Mouse (Mus musculus): ENCODE data around the gene Spsb1. TPM values are rescaled to one million over a fixed set of nuclear protein-coding genes. Genes with fewer than 3 reads are reported as not detected.

Gene Spsb1
- polyA plus RNA-seq, 1 experiment from 2014 or later = 7.5 TPM

DNA sequence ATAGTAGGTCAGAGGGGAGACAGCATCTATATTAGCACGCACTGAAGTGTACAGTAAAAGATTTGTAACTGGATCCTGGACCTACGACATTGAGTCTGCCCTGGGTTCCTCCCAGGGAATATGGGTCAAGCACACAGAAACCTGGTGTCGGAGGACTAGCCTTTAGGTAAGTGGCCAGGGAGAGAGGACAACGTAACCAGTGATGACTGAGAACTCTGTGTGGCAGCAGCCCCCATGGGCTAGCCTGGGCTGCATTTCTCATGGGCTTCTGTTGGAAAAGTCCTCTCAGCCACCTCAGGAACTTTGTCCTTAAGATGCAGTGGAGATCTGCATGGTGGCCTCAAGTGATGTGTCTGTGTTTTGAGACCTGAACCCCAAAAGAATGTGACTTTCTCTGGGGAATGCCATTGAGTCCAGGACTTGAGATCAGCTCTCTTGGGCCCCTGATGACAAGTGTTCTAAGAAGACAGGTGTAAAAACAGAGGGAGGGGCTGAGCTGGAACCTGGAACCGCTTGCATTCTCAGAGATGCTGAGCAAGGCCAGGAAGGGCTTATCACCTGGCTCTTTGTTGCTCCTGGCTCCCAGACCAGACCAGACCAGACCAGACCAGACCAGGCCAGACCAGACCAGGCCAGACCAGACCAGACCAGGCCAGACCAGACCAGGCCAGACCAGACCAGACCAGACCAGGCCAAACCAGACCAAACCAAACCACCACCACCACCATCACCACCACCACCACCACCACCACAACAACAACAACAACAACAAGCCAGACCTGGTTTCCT, 63.5 kb downstream of the Spsb1 start:
- no peak overlapping the region for H3K4me2 ChIP-seq
- H3K9ac ChIP-seq (ENCODE audit: low read length) = no peak overlapping the region
- no peak for ATAC-seq (ENCODE audit: low FRiP score)
- no peak for DNase-seq (ENCODE audit: low spot score, missing footprints)
- H3K4me1 ChIP-seq (ENCODE audit: control insufficient read depth, insufficient read depth, low read length) = peaks cover 2% of the 10 kb centered on the region; the same call in 1 of the 2 replicates
- H3K27ac ChIP-seq (ENCODE audit: low read depth, low read length) = no peak overlapping the region
- WGBS = 95% methylated on average over 5 of the region's 5 CpGs
- no peak overlapping the region for H3K4me3 ChIP-seq (ENCODE audit: low read depth, low read length)
- H3K27me3 ChIP-seq (ENCODE audit: control insufficient read depth, insufficient read depth, low read length) = no peaks in the 10 kb centered on the region
- no peaks in the 10 kb centered on the region for H3K9me3 ChIP-seq (ENCODE audit: control insufficient read depth, low read length)
- H3K36me3 ChIP-seq (ENCODE audit: control insufficient read depth, insufficient read depth, low read length) = no peaks in the 10 kb centered on the region

DNA sequence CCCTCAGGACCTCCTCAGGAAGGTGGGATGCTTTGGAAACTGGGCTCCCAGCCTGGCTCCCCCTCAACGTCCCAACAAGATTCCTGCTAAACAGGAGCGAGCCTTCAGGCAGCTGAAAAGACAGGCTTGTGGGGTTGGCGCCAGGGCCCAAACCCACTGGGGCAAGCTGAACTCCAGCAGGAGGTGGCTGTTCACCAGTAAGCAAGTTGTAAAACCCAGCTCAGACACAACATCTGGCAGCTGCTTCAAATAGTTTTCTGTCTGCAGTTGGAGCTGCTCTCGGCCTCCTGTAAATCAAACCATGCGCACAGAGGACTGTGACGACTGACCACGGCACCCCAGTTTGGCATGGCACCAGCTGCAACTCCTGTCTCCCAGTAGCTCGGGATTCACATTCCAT, 64.3 kb downstream of the Spsb1 start:
- no peak overlapping the region for H3K9ac ChIP-seq (ENCODE audit: low read length)
- 82% methylated on average over 8 of the region's 8 CpGs for WGBS
- H3K36me3 ChIP-seq (ENCODE audit: control insufficient read depth, insufficient read depth, low read length) = no peaks in the 10 kb centered on the region
- ATAC-seq (ENCODE audit: low FRiP score) = no peak
- H3K4me2 ChIP-seq = no peak overlapping the region
- DNase-seq (ENCODE audit: low spot score, missing footprints) = no peak
- H3K4me3 ChIP-seq (ENCODE audit: low read depth, low read length) = no peak overlapping the region
- H3K27me3 ChIP-seq (ENCODE audit: control insufficient read depth, insufficient read depth, low read length) = no peaks in the 10 kb centered on the region
- peaks cover 2% of the 10 kb centered on the region; the same call in 1 of the 2 replicates for H3K4me1 ChIP-seq (ENCODE audit: control insufficient read depth, insufficient read depth, low read length)
- no peak overlapping the region for H3K27ac ChIP-seq (ENCODE audit: low read depth, low read length)
- H3K9me3 ChIP-seq (ENCODE audit: control insufficient read depth, low read length) = no peaks in the 10 kb centered on the region

DNA sequence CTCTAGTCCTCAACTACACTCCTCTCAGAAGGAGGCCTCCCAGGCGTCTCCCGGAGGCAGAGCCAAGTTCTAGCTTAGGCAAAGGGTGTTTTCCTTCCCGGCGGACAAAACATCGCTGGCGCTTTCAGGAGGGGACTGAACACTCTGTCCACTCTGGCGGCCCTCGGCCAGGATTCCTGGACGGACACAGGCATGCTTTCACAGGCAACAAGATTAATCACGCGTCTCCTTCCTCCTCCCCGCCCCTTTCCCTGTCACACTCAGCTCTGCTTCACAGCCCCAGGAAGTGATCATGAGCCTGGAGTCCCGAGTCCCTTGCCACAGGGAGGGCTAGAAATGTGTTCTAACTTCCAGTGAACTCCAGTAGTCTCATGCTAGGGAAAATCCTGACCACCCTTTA, 65.0 kb downstream of the Spsb1 start:
- no peak for DNase-seq (ENCODE audit: low spot score, missing footprints)
- Histone ChIP-seq H3K27ac (ENCODE audit: low read depth, low read length) (no peak overlapping the region), H3K4me1 (ENCODE audit: control insufficient read depth, insufficient read depth, low read length) (no peaks in the 10 kb centered on the region), H3K4me3 (ENCODE audit: low read depth, low read length) (no peak overlapping the region), H3K27me3 (ENCODE audit: control insufficient read depth, insufficient read depth, low read length) (no peaks in the 10 kb centered on the region), H3K9me3 (ENCODE audit: control insufficient read depth, low read length) (no peaks in the 10 kb centered on the region), H3K9ac (ENCODE audit: low read length) (no peak overlapping the region), H3K4me2 (no peak overlapping the region), H3K36me3 (ENCODE audit: control insufficient read depth, insufficient read depth, low read length) (no peaks in the 10 kb centered on the region)
- no peak for ATAC-seq (ENCODE audit: low FRiP score)
- 41% methylated on average over 13 of the region's 13 CpGs for WGBS

DNA sequence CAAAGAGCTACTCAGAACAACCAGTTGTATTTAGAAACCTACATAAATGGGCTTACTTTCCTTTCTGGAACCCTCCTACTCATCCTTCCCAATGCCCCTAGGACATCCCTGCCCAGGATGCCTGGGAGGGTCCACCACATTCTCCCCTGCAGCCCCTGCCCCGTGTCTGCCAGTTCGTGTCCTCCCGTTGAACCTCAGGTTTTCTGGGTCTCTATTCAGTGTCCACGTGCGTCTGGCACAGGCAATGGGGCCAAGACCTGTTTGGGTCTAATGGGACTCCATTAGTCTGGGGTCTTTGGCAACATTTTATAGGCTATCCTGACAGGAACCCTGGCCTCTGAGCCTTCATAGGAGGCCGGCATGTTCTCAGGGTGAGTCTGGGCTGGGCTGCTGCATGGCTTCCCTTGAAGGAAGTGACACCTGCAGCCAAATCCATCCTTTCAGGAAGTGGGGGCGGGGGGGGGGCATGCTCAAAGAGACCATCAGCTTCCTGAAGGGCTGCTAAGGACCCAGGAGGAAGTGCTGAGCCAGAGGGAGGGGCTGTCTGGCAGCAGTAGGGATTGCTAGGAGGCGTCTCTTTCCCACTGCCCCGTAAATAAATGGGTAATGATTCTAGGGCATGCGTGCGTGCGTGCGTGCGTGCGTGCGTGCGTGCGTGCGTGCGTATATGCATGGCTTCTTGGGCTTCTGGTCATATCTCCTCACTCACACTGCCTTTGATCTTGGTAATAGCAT, 65.9 kb downstream of the Spsb1 start:
- Histone ChIP-seq H3K9me3 (ENCODE audit: control insufficient read depth, low read length) (no peaks in the 10 kb centered on the region), H3K4me2 (no peak overlapping the region), H3K27me3 (ENCODE audit: control insufficient read depth, insufficient read depth, low read length) (no peaks in the 10 kb centered on the region), H3K4me1 (ENCODE audit: control insufficient read depth, insufficient read depth, low read length) (no peaks in the 10 kb centered on the region), H3K36me3 (ENCODE audit: control insufficient read depth, insufficient read depth, low read length) (no peaks in the 10 kb centered on the region), H3K9ac (ENCODE audit: low read length) (no peak overlapping the region), H3K27ac (ENCODE audit: low read depth, low read length) (no peak overlapping the region), H3K4me3 (ENCODE audit: low read depth, low read length) (no peak overlapping the region)
- no peak for DNase-seq (ENCODE audit: low spot score, missing footprints)
- WGBS = 89% methylated on average over 20 of the region's 20 CpGs
- ATAC-seq (ENCODE audit: low FRiP score) = no peak

DNA sequence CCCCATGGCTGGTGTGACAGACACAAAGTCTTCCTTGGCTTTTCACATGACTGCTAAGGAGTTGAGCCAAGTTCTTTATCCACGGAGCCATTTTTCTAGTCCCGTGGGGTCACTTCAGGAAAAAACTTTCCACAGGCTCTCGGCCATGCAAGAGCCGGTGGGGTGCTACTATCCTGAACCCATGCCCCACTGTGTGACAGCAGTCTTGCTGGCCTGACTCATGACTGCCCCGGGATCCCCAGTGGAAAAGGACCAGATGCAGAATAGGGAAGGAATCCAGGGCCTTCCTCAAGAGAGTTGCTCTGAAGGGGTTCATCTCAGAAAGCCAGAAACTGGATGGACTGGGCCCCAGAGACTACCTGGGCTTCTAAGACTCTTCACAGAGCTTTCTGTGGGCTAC, 66.7 kb downstream of the Spsb1 start:
- no peak overlapping the region for H3K4me3 ChIP-seq (ENCODE audit: low read depth, low read length)
- no peak for DNase-seq (ENCODE audit: low spot score, missing footprints)
- 96% methylated on average over 5 of the region's 5 CpGs for WGBS
- H3K4me2 ChIP-seq = no peak overlapping the region
- H3K27ac ChIP-seq (ENCODE audit: low read depth, low read length) = no peak overlapping the region
- H3K9me3 ChIP-seq (ENCODE audit: control insufficient read depth, low read length) = no peaks in the 10 kb centered on the region
- no peak for ATAC-seq (ENCODE audit: low FRiP score)
- H3K4me1 ChIP-seq (ENCODE audit: control insufficient read depth, insufficient read depth, low read length) = no peaks in the 10 kb centered on the region
- no peak overlapping the region for H3K9ac ChIP-seq (ENCODE audit: low read length)
- no peaks in the 10 kb centered on the region for H3K27me3 ChIP-seq (ENCODE audit: control insufficient read depth, insufficient read depth, low read length)
- no peaks in the 10 kb centered on the region for H3K36me3 ChIP-seq (ENCODE audit: control insufficient read depth, insufficient read depth, low read length)

DNA sequence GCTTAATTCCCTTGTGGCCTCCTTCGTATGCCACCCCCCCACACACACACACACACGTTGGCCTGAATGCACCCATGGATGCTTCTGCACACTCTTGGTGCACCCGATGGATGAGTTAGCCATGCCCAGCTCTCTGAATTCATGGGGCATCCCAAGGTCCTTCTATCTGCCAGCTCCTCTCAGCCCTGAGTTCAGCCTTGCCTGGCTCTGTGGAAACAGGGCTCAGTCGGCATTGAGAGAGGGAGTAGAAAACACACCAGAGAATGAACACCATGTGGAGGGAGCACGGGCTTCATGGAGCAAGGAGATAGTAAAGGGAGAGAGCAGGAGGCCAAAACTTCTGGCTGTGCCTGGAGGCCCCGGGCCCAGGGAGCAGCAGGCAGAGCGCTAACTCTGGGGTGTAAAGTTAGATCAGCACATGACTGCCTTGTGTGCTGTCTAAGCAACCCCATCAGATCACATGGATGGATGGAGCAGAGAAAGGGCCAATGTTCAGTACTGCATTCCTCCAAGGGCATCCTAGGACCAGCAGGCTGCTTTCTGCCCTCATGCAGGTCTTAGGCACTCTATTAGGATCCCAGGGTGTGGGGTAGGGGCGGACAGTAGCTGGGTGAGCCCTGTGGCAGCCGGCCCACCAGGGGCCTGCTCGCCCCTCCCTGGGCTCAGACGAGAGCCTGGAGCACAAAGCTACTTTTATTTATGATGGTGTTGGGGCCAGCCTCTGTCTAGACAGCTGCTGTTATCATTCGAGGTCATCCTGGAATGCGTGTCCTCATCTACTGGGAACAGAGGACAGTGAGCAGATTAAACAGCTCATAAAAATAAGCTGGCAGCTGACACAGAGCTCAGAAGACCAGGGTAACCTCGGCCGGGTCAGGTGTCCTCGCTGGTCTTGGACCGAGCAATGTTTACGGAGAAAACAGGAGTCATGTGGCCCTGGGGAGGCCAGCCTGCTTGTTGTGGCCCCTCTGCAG, 68.3 kb downstream of the Spsb1 start:
- H3K27me3 ChIP-seq (ENCODE audit: control insufficient read depth, insufficient read depth, low read length) = no peaks in the 10 kb centered on the region
- H3K9ac ChIP-seq (ENCODE audit: low read length) = no peak overlapping the region
- no peaks in the 10 kb centered on the region for H3K9me3 ChIP-seq (ENCODE audit: control insufficient read depth, low read length)
- no peak overlapping the region for H3K4me2 ChIP-seq
- H3K4me1 ChIP-seq (ENCODE audit: control insufficient read depth, insufficient read depth, low read length) = no peaks in the 10 kb centered on the region
- no peaks in the 10 kb centered on the region for H3K36me3 ChIP-seq (ENCODE audit: control insufficient read depth, insufficient read depth, low read length)
- no peak overlapping the region for H3K27ac ChIP-seq (ENCODE audit: low read depth, low read length)
- WGBS = 81% methylated on average over 18 of the region's 18 CpGs
- H3K4me3 ChIP-seq (ENCODE audit: low read depth, low read length) = no peak overlapping the region
- DNase-seq (ENCODE audit: low spot score, missing footprints) = no peak
- no peak for ATAC-seq (ENCODE audit: low FRiP score)

DNA sequence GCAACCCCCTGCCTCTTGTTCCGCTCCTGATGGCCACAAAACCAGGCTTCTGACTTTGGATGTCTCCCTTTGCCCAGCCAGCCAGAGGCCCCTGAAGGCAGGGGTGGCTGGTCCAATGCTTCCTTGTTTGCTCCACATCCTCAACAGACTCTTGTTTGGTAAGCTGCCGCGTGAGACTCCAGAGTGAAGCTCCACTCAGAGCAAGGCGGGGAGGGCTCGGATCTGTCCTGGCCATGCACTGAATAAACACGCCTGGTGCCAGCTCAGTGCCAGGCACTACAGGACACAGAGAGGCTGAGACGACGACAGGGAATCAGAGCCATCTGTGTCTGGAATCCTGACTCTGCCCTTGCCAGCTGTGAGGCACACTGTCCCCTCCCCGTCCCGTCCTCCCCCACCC, 70.9 kb downstream of the Spsb1 start:
- Histone ChIP-seq H3K27me3 (ENCODE audit: control insufficient read depth, insufficient read depth, low read length) (no peaks in the 10 kb centered on the region), H3K9ac (ENCODE audit: low read length) (no peak overlapping the region), H3K4me3 (ENCODE audit: low read depth, low read length) (no peak overlapping the region), H3K27ac (ENCODE audit: low read depth, low read length) (no peak overlapping the region), H3K9me3 (ENCODE audit: control insufficient read depth, low read length) (no peaks in the 10 kb centered on the region), H3K4me2 (no peak overlapping the region), H3K4me1 (ENCODE audit: control insufficient read depth, insufficient read depth, low read length) (no peaks in the 10 kb centered on the region), H3K36me3 (ENCODE audit: control insufficient read depth, insufficient read depth, low read length) (no peaks in the 10 kb centered on the region)
- no peak for ATAC-seq (ENCODE audit: low FRiP score)
- DNase-seq (ENCODE audit: low spot score, missing footprints) = no peak
- WGBS = 93% methylated on average over 10 of the region's 10 CpGs

DNA sequence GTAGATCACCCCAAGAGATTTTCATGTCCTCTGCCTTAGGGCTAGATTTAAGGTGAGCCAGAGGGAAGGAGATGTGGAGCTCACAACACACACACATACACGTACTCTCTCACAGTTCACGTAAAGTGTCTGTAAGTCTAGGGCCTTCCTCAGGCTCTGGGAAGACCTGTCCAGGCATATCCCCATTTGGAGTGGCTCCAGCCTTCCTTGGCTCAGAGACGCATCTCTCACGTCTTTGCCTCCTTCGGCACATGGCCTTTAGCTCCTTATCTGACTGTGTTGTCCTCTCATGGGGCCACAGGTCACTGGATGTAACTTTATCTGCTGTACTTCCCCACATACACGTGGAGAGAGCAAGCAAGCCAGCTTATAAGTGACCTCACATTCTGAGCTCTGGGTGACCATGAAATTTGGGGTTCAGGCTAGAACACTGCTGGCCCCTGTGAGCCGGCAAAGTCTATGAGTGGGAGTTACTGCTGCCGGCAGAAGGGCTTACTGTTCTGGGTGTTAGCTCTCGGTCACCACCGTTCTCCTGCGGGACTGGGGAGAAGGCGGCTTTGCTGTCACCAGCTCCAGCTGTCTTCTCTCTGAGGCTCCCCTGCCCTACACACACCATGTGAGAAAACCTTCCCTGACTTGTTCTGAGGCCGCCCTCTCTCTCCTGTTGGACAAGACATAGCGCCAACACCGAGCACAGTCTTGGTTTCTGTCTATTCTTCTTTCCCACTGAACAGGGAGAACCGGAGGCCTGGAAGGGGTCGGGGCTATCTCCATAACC, 72.5 kb downstream of the Spsb1 start:
- no peaks in the 10 kb centered on the region for H3K36me3 ChIP-seq (ENCODE audit: control insufficient read depth, insufficient read depth, low read length)
- 86% methylated on average over 17 of the region's 17 CpGs for WGBS
- H3K9me3 ChIP-seq (ENCODE audit: control insufficient read depth, low read length) = no peaks in the 10 kb centered on the region
- no peaks in the 10 kb centered on the region for H3K27me3 ChIP-seq (ENCODE audit: control insufficient read depth, insufficient read depth, low read length)
- no peak overlapping the region for H3K4me2 ChIP-seq
- H3K4me1 ChIP-seq (ENCODE audit: control insufficient read depth, insufficient read depth, low read length) = no peaks in the 10 kb centered on the region
- no peak for ATAC-seq (ENCODE audit: low FRiP score)
- no peak overlapping the region for H3K27ac ChIP-seq (ENCODE audit: low read depth, low read length)
- no peak overlapping the region for H3K4me3 ChIP-seq (ENCODE audit: low read depth, low read length)
- no peak overlapping the region for H3K9ac ChIP-seq (ENCODE audit: low read length)
- no peak for DNase-seq (ENCODE audit: low spot score, missing footprints)
